Mouse (Mus musculus): ENCODE results near the gene Rpl13. TPM values are rescaled to one million over a fixed set of nuclear protein-coding genes. Genes with fewer than 3 reads are reported as not detected.

Gene Rpl13
- total and polyA plus RNA-seq, 3 experiments = 904 to 4,220 (median 3,523) TPM

DNA sequence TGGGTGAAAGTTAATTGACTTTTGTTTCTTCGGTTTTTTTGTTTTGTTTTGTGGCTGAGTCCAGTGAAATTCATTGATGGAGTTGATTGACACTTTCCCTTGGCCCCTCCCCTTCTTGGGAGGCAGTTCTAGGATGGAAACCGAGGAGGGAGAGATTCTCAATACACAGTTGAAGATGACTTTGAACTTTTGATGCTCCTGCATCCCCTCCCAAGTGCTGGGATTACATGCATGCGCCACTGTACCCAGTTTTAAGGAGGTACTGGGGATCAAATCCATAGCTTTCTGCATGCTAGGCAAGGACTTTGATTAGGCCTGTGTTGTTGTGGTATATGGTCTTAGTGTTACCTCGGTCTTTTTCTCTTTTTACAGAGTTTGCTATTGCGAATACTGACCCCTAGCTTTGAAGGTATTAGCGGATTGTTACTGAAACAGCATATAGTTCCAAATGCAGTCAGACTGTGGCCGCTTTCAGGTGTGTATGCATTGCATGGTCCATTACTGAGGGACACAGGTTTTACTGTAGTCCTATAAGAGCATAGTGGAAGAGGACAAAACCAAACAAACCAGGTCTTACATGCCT, 36.0 kb upstream of the Rpl13 start:
- Histone ChIP-seq H3K9me3 (replicated peaks) (no peaks in the 10 kb centered on the region), H3K4me1 (ENCODE audit: insufficient read depth, low read depth, low read length) (peaks cover 35% of the 10 kb centered on the region), H3K27me3 (ENCODE audit: insufficient read depth, low read length) (no peaks in the 10 kb centered on the region), H3K36me3 (replicated peaks) (peaks cover 62% of the 10 kb centered on the region), H3K4me3 (ENCODE audit: low read depth, low read length) (peak overlapping the region; percentile 85)
- peak; percentile 35 for DNase-seq (ENCODE audit: low spot score)
- ATAC-seq (ENCODE audit: extremely low read depth, insufficient number of reproducible peaks, low FRiP score, poor library complexity, severe bottlenecking) = peak; percentile 29; the same call in 1 of the 2 replicates
- TF ChIP-seq TAL1 (conservative IDR thresholded peaks at IDR 0.05; ENCODE audit: low read depth, low read length) (no peak), GATA1 (IDR thresholded peaks at IDR 0.05; ENCODE audit: borderline replicate concordance, low read length) (no peak), POLR2AphosphoS5 (IDR thresholded peaks at IDR 0.05; ENCODE audit: insufficient replicate concordance, low read depth, low read length) (no peak), CTCF (IDR thresholded peaks at IDR 0.05; ENCODE audit: low read depth, low read length) (no peak)

GRCm38 (mm10) chr8:123071176-123071575, 31.0 kb upstream of the Rpl13 start:
- Histone ChIP-seq H3K9me3 (replicated peaks) (no peaks in the 10 kb centered on the region), H3K36me3 (replicated peaks) (peaks cover 90% of the 10 kb centered on the region)

GRCm38 (mm10) chr8:123077213-123077612, 24.9 kb upstream of the Rpl13 start:
- no peak overlapping the region for H3K4me3 ChIP-seq (ENCODE audit: low read depth, low read length)
- no peaks in the 10 kb centered on the region for H3K9me3 ChIP-seq (replicated peaks)
- DNase-seq (ENCODE audit: low spot score) (no peak), ATAC-seq (ENCODE audit: extremely low read depth, insufficient number of reproducible peaks, low FRiP score, poor library complexity, severe bottlenecking) (no peak)
- no peak for TF ChIP-seq CTCF (IDR thresholded peaks at IDR 0.05; ENCODE audit: low read depth, low read length)
- TF ChIP-seq POLR2AphosphoS5 (IDR thresholded peaks at IDR 0.05; ENCODE audit: insufficient replicate concordance, low read depth, low read length) = no peak
- no peak for TF ChIP-seq GATA1 (IDR thresholded peaks at IDR 0.05; ENCODE audit: borderline replicate concordance, low read length)
- TF ChIP-seq TAL1 (conservative IDR thresholded peaks at IDR 0.05; ENCODE audit: low read depth, low read length) = no peak
- no peak for TF ChIP-seq GATA2 (IDR thresholded peaks at IDR 0.05; ENCODE audit: borderline replicate concordance, low read depth, low read length)
- H3K4me1 ChIP-seq (ENCODE audit: insufficient read depth, low read depth, low read length) = peaks cover 8% of the 10 kb centered on the region; the same call in 1 of the 2 replicates
- H3K27me3 ChIP-seq (ENCODE audit: insufficient read depth, low read length) = no peaks in the 10 kb centered on the region
- H3K36me3 ChIP-seq (replicated peaks) = peaks cover 96% of the 10 kb centered on the region

More at GRCm38 (mm10) chr8:123071176-123071575, 31.0 kb upstream of the Rpl13 start:
- ATAC-seq (ENCODE audit: extremely low read depth, insufficient number of reproducible peaks, low FRiP score, poor library complexity, severe bottlenecking) = no peak
- DNase-seq (ENCODE audit: low spot score) = no peak
- Histone ChIP-seq H3K4me3 (ENCODE audit: low read depth, low read length) (no peak overlapping the region), H3K4me1 (ENCODE audit: insufficient read depth, low read depth, low read length) (peaks cover 12% of the 10 kb centered on the region), H3K27me3 (ENCODE audit: insufficient read depth, low read length) (no peaks in the 10 kb centered on the region)
- TF ChIP-seq POLR2AphosphoS5 (IDR thresholded peaks at IDR 0.05; ENCODE audit: insufficient replicate concordance, low read depth, low read length) (no peak), GATA2 (IDR thresholded peaks at IDR 0.05; ENCODE audit: borderline replicate concordance, low read depth, low read length) (no peak), CTCF (IDR thresholded peaks at IDR 0.05; ENCODE audit: low read depth, low read length) (no peak), GATA1 (IDR thresholded peaks at IDR 0.05; ENCODE audit: borderline replicate concordance, low read length) (no peak), TAL1 (conservative IDR thresholded peaks at IDR 0.05; ENCODE audit: low read depth, low read length) (no peak)

DNA sequence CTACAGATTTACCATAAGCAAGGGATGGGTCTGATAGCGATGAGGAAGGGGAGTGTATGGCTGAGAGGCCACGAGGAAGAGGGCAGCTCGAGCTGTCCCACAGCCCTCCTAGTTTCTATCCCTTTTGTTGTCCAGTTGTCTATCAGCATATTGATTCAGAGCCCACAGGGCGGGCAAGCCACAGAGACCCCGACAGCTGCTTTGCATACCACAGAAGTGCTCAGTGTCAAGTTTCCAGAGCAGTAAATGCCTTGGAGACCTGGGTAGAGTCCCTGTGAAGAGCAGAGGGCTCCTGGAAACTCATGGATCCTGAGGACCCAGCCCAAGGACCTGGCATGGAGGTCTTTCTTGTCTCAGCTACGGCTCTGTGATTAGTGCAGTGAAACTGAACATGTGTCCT, 19.2 kb upstream of the Rpl13 start:
- H3K4me1 ChIP-seq (ENCODE audit: insufficient read depth, low read depth, low read length) = no peaks in the 10 kb centered on the region
- no peaks in the 10 kb centered on the region for H3K27me3 ChIP-seq (ENCODE audit: insufficient read depth, low read length)
- TF ChIP-seq TAL1 (conservative IDR thresholded peaks at IDR 0.05; ENCODE audit: low read depth, low read length) (no peak), GATA2 (IDR thresholded peaks at IDR 0.05; ENCODE audit: borderline replicate concordance, low read depth, low read length) (no peak), GATA1 (IDR thresholded peaks at IDR 0.05; ENCODE audit: borderline replicate concordance, low read length) (no peak), CTCF (IDR thresholded peaks at IDR 0.05; ENCODE audit: low read depth, low read length) (no peak), POLR2AphosphoS5 (IDR thresholded peaks at IDR 0.05; ENCODE audit: insufficient replicate concordance, low read depth, low read length) (no peak)
- DNase-seq (ENCODE audit: low spot score) (no peak), ATAC-seq (ENCODE audit: extremely low read depth, insufficient number of reproducible peaks, low FRiP score, poor library complexity, severe bottlenecking) (no peak)
- no peaks in the 10 kb centered on the region for H3K9me3 ChIP-seq (replicated peaks)
- peaks cover 94% of the 10 kb centered on the region for H3K36me3 ChIP-seq (replicated peaks)
- no peak overlapping the region for H3K4me3 ChIP-seq (ENCODE audit: low read depth, low read length)

DNA sequence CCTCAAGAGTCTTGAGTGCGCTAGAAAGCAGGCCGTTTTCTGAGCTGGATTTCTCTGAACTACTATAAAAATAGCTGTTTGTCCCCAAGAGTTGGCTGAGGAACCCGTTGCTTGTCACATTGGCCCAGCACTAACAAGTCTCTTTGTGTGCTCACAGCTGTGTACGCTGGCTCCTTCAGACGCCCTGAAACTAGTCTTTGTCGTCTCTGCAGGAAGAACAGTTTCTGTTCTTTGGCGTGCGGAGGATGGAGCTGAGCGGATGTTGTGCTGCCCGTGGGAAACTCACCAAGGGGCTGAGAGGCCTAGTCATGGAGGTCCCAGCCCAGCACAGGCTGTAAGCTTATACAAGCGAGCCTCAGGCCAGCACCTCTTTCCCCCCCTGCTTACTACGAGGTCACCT, 18.5 kb upstream of the Rpl13 start:
- Histone ChIP-seq H3K4me3 (ENCODE audit: low read depth, low read length) (no peak overlapping the region), H3K27me3 (ENCODE audit: insufficient read depth, low read length) (no peaks in the 10 kb centered on the region), H3K36me3 (replicated peaks) (peaks cover 95% of the 10 kb centered on the region), H3K4me1 (ENCODE audit: insufficient read depth, low read depth, low read length) (no peaks in the 10 kb centered on the region), H3K9me3 (replicated peaks) (no peaks in the 10 kb centered on the region)
- ATAC-seq (ENCODE audit: extremely low read depth, insufficient number of reproducible peaks, low FRiP score, poor library complexity, severe bottlenecking) (no peak), DNase-seq (ENCODE audit: low spot score) (no peak)
- no peak for TF ChIP-seq GATA1 (IDR thresholded peaks at IDR 0.05; ENCODE audit: borderline replicate concordance, low read length)
- no peak for TF ChIP-seq CTCF (IDR thresholded peaks at IDR 0.05; ENCODE audit: low read depth, low read length)
- TF ChIP-seq TAL1 (conservative IDR thresholded peaks at IDR 0.05; ENCODE audit: low read depth, low read length) = no peak
- no peak for TF ChIP-seq POLR2AphosphoS5 (IDR thresholded peaks at IDR 0.05; ENCODE audit: insufficient replicate concordance, low read depth, low read length)
- TF ChIP-seq GATA2 (IDR thresholded peaks at IDR 0.05; ENCODE audit: borderline replicate concordance, low read depth, low read length) = no peak

- ATAC-seq (ENCODE audit: extremely low read depth, insufficient number of reproducible peaks, low FRiP score, poor library complexity, severe bottlenecking) (no peak), DNase-seq (ENCODE audit: low spot score) (no peak)
- no peak for TF ChIP-seq GATA1 (IDR thresholded peaks at IDR 0.05; ENCODE audit: borderline replicate concordance, low read length)
- TF ChIP-seq TAL1 (conservative IDR thresholded peaks at IDR 0.05; ENCODE audit: low read depth, low read length) = no peak
- no peak for TF ChIP-seq CTCF (IDR thresholded peaks at IDR 0.05; ENCODE audit: low read depth, low read length)
- no peak for TF ChIP-seq GATA2 (IDR thresholded peaks at IDR 0.05; ENCODE audit: borderline replicate concordance, low read depth, low read length)
- TF ChIP-seq POLR2AphosphoS5 (IDR thresholded peaks at IDR 0.05; ENCODE audit: insufficient replicate concordance, low read depth, low read length) = no peak
- Histone ChIP-seq H3K4me3 (ENCODE audit: low read depth, low read length) (no peak overlapping the region), H3K4me1 (ENCODE audit: insufficient read depth, low read depth, low read length) (no peaks in the 10 kb centered on the region), H3K36me3 (replicated peaks) (peaks cover 98% of the 10 kb centered on the region), H3K9me3 (replicated peaks) (no peaks in the 10 kb centered on the region), H3K27me3 (ENCODE audit: insufficient read depth, low read length) (no peaks in the 10 kb centered on the region)
Measured at GRCm38 (mm10) chr8:123087289-123087688, 14.9 kb upstream of the Rpl13 start.

All from G1E (cell line).